Mouse (Mus musculus) left cerebral cortex, postnatal 14 days (tissue): Measurements from ENCODE around the gene Cpn2. TPM values are rescaled to one million over a fixed set of nuclear protein-coding genes. Genes with fewer than 3 reads are reported as not detected.
A peak's percentile ranks its signal among the peaks of the same experiment; 100 is the strongest.

Source experiments
- DNase-seq, 2 experiments: peaks; one replicate each; pipeline ENCODE4 v3.0.0; 2021 to 2022; ENCODE audit warnings: low spot score in 2 of 2, mixed read lengths in 1 of 2
- intact Hi-C: fragments of 180-260 bp; cut with DNase I; formaldehyde crosslinking; loops from one replicate; pipeline ENCODE4 v1.15.1; 2025
- total RNA-seq, 2 experiments: library from RNA; stranded (reverse); gene quantifications; 2 replicates each; pipeline ENCODE4 v1.2.3; 2021

The Cpn2 gene
- total RNA-seq, 2 experiments from 2014 or later = not detected

DNA sequence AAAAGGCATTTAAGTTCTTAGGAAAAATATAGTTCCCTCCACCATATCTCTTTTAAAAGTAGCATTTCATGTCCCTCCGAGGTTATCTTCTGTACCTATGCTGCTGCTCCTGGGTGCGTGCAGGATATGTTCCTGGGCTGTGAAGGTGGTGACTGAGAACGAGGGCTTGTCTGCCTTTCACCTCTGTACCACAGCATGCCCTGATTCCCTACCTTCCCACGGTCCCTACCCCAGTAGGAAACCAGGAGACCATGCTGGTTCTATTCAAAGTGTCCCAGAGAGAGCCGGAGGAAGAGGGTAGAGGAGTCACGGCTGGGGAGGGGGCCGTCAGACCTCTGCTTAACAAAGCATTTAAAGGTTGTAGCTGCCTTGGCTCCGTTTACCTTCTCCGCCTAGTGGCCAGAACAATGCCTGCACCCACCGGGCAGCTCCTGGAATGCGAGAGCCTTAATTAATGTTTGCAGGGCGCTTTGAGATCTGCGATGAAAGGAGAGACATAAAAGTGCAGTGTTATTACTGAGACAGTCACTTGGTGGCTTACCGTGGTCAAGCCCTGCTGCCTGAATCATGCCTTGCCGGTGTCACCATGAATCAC, 16.5 kb upstream of the Cpn2 start:
- intact Hi-C loops = no loop called here
- DNase-seq = peak in 1 of 2 experiments; percentile 21

- DNase-seq = no peak
- intact Hi-C loops = no loop called here
These were observed 15.7 kb upstream of the Cpn2 start, which contains the start of gene Lrrc15 for GRCm38 (mm10) chr16:30282844-30283495. Lrrc15 (minus strand) TSS chr16:30283256.

DNA sequence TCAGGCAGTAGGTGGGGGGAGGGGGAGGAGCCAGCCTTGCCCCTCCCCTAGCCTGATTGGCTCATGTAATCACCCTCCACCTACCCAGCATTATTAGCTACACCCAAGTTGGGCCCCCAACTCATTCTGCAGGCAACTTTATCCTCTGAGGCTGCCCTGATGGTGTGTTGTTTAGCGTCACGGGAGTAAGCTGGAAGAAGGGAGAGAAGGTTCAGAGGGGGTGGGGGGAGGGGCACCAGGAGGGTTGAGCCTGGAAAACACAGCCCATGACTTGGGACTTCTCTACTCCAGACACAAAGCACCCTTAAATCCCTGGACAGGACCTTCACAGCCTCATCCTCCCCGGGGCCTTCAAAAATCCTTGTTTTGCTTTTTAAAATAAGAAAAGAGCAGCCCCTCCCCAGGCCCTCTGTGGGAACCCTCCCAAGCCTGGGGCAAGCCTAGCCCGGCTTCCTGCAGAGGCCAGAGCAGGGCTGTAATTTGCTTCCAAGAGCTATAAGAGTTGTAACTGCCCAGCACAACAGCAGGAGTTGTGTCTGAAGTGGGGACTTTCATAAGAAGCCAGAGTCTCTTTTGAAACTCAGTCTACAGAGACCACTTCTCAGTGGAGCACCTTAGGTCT, 13.5 kb upstream of the Cpn2 start:
- no peak for DNase-seq
- intact Hi-C loops = no loop called here

GRCm38 (mm10) chr16:30278406-30278805, 11.1 kb upstream of the Cpn2 start:
- intact Hi-C loops = no loop called here

DNA sequence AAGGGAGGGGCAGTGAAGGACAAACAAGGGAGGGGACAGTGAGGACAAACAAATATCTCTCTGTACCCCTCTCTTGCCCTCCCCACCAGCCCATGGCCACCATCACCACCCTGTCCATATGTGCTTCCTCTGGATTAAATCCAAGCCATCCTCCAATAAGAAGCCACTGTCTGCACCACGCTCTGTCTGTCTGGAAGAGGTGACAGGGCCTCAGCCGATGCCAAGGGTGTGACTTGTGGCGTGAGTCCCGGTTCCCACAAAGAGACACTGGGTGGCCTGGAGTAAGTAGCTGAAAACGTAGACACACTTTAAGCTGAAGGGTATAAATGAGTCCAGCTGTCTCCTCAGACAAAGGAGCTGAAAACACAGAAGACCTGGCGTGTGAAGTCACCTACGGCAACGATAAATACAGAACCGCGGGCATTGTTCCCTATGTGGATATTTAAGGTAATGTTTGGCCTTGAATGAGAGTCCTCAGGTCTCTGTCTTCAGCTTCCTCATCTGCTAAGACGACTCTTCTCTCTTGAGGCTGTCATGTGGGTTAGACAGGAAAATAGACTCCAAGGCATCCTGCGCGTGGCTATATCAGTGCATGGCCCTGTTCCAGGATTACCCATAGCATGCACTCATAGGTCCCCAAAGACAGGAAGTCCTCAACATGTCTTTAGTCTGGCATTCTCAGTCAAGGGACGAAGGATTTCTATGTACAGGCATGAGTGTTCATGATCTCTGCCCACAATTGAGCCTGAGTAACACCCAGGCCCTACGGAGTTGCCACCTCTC, 8.4 kb upstream of the Cpn2 start:
- intact Hi-C loops = no loop called here

More at GRCm38 (mm10) chr16:30278406-30278805, 11.1 kb upstream of the Cpn2 start:
- no peak for DNase-seq

GRCm38 (mm10) chr16:30273065-30273464, 5.8 kb upstream of the Cpn2 start:
- intact Hi-C loops = no loop called here
- DNase-seq = peak in 1 of 2 experiments; percentile 40

More for the DNA sequence above, 8.4 kb upstream of the Cpn2 start:
- peak in 1 of 2 experiments; percentile 52 for DNase-seq

- intact Hi-C loops = no loop called here
- DNase-seq = peak in 1 of 2 experiments; percentile 59
These were observed 4.8 kb upstream of the Cpn2 start for GRCm38 (mm10) chr16:30271941-30272595.

- intact Hi-C loops = no loop called here
- DNase-seq = no peak
These were observed 4.0 kb upstream of the Cpn2 start for GRCm38 (mm10) chr16:30271223-30271761.

DNA sequence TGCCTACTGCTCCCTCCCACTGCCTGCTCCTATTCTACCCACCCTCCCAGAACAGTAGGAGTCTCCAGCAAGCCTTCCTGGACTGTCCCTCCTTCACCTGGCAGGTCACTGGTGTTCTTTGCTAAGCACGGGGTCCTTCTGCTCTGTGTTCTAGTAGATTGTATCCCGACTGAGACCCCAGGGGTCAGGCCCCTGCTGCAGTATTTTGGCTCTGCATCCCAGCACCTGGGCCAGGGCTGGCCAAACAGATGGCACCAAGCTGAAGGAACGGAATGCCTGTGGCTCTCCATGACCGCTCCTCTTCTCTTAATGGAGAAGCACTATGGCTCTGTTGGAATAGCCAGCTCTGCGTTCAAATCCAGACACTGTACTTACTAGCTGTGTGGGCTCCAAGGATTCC, 738 bp downstream of the Cpn2 start:
- intact Hi-C loops = no loop called here
- no peak for DNase-seq

DNA sequence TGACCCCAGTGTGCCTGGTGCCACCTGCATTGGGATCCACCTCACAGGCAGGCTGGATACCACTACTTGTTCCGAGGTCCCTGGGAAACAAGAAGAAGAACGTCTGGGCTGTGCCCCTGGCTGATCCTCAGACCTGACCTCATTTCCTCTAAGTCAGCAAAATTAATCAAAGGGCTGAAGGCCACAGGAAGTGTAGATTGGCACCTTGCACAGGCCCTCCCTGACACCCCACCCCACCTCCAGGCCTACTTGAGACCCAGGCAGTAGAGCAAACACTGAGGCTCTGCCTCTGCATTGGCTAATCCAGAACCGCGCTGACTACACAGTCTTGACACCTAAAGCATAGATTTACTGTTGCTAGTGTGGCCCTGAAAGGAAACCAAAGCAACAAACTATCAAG, 1.7 kb downstream of the Cpn2 start:
- DNase-seq = no peak
- intact Hi-C loops = no loop called here

DNA sequence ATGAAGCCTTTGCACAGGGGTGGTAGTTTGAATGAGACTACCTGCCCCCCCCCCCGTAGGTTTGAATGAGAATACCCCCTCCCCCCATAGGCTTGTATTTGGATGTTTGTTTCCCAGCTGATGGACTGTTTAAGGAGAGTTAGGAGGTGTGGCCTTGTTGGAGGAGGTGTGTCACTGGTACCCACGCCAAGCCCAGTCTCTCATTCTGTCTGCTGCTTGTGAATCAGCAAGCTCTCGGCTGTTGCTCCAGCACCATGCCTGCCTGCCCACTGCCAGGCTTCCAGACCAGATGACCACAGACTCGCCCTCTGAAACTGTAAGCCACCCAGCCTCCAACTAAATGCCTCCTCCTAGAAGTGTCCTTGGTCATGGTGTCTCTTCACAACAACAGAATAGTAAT, 4.1 kb downstream of the Cpn2 start:
- no peak for DNase-seq
- intact Hi-C loops = no loop called here

DNA sequence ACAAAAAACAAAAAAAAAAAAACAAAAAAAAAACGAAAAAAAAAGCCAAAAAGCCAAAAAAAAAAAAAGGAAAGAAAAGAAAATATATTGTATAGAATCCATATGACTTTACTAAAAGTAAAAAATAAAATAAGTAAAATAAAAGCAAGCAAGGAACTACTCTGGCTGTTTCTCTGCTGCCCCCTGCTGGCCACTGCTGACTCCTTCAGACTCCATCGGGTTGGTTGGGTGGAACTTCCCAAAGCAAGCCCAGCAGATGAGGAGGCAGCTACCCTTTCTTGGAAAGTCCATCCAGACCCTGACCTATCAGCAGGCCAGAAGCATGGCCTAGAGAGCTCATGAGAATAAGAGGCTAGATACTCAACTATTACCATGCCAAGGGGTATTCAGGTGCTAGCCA, 4.6 kb downstream of the Cpn2 start:
- peak; percentile 41 to 79 for DNase-seq
- intact Hi-C loops = no loop called here

GRCm38 (mm10) chr16:30262157-30262556, 5.1 kb downstream of the Cpn2 start:
- intact Hi-C loops = no loop called here
- no peak for DNase-seq

DNA sequence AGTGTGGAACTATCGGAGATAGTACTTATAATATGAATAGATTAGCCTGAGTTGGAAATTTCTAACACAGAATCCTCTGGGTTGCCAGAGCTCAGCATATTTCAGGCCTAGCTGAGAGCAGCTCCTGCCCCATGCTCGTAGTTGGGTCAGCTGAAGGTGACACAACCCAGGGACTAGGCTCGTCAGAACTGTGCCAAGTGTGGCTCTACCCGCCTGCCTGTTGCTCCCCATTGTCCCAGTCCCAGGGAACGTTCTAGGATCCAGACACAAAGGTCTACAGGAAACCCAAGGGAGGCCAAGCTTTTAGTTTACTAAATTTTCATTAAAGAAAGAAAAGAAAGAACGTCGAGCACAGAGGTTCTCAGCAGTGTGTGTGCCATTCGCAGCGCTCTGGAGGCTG, 6.0 kb downstream of the Cpn2 start:
- no peak for DNase-seq
- intact Hi-C loops = no loop called here

- intact Hi-C loops = no loop called here
- DNase-seq = no peak
These were observed 7.2 kb downstream of the Cpn2 start for GRCm38 (mm10) chr16:30260012-30260635.

- no peak for DNase-seq
- intact Hi-C loops = no loop called here
These were observed 7.9 kb downstream of the Cpn2 start for GRCm38 (mm10) chr16:30259444-30259843.

DNA sequence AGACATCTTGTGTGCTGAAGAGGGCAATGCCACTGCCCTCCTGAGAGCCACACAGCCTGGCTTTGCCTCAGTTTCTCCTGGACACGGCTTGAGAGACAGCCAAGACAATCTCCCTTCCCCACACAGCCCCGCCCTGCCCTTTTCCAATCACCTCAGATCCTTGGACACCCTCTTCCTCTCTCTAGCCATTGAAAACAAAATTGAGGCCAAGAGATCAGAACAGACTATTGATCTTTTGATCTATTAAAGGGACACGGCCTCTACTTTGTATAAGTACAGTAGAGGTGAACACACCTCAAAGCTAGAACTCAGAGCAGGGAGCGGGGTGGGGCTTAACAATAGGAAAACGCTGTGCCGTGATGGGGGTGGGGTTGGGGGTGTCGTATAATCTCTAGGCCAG, 8.9 kb downstream of the Cpn2 start:
- DNase-seq = no peak
- intact Hi-C loops = no loop called here

DNA sequence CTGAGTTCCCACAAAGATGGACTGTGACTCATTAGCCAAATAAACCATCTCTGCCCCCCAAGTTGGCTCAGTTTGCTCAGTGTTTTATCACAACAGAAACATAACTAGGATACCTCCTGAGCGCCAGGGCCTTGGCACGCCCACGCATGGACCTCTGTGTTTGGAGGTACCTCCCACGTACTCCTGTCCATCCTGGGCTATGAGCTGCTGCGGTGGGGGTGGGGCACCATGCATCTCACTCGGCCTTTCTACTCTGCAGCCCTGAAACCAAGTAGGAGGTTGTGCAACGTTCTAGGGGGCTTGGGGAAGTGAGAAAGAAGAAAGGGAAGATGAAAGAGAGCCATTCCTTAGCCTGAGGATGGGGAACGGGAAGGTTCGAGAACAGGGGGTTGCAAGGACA, 9.6 kb downstream of the Cpn2 start:
- DNase-seq = no peak
- intact Hi-C loops = no loop called here

DNA sequence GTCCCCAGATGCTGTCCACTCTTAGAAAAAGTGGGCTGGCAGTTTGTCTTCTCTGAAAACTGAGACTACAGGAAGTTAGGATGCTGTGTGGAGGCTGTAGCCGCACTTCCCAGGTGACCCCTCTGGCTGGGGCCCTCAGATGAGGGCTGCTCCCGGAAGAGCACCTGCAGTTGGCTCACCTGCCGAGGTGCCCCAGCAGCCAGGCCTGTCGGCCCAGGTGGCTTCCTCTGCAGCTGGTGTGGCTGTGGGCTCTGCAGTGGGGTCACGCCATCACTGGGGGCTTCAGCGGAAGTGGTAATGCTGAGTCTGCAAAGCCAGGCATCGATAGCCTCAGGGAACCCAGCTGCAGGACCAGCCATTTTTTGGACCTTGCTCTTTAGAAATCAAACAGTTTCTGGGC, 12.2 kb downstream of the Cpn2 start:
- intact Hi-C loops = no loop called here
- no peak for DNase-seq
